Mouse (Mus musculus): ENCODE results near the gene Hecw2.

- TF ChIP-seq CTCF (IDR thresholded peaks at IDR 0.05; ENCODE audit: control insufficient read depth, insufficient read depth, insufficient replicate concordance, low read depth, low read length) = no peak
- no peak for TF ChIP-seq POLR2A (IDR thresholded peaks at IDR 0.05; ENCODE audit: control insufficient read depth, low read depth, low read length)
Observed at GRCm38 (mm10) chr1:54194183-54194953, 600 bp downstream of the Hecw2 start.

All from testis, adult 2 months (tissue).